Mouse (Mus musculus): ENCODE measurements around the gene Gm20388. TPM values are rescaled to one million over a fixed set of nuclear protein-coding genes. Genes with fewer than 3 reads are reported as not detected.

Gm20388 gene
- total RNA-seq, 2 experiments from 2014 or later, result 4.4 to 7.8 TPM

DNA sequence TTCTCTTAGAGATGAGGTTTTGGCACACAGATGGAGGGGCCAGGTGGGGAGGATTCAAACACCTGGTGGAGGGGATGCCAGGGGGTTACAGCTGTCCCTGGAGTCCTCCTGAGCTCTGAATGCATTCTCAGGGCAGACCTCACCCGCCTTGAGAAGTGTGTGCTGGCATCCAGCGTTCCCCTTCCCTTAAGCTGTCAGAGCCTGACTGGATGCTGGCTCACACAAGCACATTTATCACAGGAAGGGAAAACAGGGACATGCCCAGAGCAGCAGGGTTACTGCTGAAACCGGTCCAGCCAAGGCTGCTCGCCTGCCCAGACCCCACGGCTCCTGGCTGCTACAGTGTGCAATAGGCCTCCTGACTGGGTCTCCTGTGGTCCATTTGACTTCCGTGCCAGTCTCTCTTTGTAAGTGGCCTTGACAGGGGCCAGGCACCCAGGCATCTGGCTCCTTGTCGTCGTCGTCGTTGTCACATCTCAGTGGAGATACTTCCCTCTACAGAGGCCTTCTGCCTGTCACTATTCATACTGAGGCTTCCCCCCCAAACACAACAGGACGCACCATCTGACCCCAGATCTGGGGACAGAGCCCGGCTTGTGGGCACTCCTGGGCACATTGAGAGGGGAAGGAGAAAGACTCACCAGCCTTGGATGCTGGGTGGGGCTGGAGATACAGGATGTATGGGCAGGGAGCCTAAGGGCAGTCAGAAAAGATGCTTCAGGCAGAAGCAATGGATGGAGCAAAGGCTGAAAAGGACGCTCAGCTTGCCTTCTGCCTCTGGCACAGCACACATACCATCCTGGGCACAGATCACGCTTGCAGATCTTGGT lies 2810.4 kb downstream of the Gm20388 start:
- DNase-seq (ENCODE audit: low spot score in 2 of 2), result no peak

DNA sequence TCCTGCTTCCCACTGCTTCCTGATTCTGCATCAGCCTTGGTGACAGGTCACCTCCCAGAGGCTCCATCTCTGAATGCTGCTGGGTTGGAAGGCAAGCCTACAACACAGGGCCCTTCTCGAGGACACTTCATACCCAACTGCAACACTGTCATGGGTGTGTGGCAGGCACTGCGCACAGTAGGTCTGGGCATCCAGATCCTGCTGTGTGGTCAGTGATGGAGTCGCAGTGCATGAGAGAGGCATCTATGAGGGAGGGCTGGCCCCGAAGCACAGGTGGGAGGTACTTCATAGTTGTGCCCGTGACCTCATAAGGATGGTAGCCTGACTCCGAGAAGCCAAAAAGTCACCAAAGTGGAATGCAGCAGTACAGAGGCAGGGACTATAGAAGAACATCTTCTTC lies 2814.5 kb downstream of the Gm20388 start:
- no peak for DNase-seq (ENCODE audit: low spot score in 2 of 2)

DNA sequence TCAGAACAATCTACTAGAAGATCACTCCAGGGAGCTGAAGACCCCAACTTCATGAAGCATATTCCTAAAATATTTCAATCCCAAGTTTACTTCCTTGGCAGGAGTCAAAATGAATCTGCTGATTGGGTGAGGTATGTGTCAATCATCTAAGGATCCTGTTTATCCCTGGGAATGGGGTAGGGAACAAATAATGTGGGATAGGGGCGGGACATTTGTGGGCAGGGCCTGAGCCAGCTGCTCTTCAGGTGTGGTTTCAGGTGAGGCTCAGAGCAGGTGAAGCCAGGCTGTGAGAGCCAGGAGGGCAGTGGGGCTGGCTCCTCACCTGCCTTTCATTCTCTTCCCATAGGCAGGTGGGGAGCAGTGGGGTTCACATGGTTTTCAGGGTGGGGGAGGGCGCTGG lies 2816.1 kb downstream of the Gm20388 start:
- no peak for DNase-seq (ENCODE audit: low spot score in 2 of 2)

DNA sequence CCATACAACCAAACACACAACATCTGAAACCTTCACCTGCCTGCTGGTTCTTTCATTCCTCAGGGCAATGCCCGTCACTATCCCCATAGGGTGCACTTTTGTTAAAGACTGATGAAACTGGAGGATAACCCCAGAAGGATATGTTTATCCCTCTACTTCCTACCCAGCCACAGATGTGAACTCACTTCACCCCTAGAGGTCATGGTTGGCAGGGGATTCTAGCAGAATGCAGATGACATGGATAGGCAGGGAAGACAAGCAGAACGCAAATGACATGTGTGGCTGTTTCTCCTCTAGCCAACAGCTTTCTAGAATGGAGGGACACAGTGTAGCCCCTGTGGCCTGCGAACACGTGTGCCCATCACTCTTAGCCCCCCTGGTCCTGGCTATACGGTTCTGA lies 2816.8 kb downstream of the Gm20388 start:
- DNase-seq (ENCODE audit: low spot score in 2 of 2), result no peak

DNA sequence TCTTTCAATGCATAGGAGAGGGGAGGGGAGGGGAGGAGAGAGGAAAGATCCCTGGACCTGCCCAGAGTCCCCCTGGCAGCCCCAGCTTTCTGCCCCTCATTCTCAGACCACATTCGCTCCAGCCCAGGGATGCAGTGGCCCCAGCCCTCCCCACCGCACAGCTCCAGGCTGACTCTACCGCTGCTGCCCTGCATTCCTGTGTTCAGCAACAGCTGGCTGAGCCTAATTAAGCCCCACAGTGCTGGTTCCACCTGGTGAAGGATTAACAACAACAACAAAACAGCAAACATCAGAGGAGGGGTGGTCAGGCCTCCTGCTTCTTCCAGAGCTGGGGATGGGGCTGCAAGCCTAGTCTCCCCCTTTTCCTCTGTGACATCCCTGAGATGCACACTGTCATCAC lies 2818.0 kb downstream of the Gm20388 start:
- no peak for DNase-seq (ENCODE audit: low spot score in 2 of 2)

DNA sequence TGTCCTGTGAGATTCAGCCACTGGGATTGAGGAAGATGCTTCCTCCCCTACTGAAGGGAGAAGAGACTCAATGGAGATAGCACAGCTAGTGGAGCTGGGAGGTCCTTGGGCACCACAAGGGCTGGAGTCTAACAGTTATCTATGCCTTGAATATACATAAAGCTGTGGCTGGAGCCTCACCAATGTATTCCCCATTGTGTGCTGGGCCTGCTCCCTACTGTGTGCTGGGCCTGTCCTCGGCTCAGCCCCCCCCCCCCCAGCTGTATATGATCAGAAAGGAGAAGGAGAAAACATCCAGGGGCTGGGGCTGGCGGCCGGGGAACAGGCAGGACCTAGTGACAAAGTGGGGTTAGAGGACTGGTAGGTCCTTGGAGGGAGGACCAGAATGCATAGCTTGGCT lies 2824.5 kb downstream of the Gm20388 start:
- DNase-seq (ENCODE audit: low spot score in 2 of 2), result no peak

DNA sequence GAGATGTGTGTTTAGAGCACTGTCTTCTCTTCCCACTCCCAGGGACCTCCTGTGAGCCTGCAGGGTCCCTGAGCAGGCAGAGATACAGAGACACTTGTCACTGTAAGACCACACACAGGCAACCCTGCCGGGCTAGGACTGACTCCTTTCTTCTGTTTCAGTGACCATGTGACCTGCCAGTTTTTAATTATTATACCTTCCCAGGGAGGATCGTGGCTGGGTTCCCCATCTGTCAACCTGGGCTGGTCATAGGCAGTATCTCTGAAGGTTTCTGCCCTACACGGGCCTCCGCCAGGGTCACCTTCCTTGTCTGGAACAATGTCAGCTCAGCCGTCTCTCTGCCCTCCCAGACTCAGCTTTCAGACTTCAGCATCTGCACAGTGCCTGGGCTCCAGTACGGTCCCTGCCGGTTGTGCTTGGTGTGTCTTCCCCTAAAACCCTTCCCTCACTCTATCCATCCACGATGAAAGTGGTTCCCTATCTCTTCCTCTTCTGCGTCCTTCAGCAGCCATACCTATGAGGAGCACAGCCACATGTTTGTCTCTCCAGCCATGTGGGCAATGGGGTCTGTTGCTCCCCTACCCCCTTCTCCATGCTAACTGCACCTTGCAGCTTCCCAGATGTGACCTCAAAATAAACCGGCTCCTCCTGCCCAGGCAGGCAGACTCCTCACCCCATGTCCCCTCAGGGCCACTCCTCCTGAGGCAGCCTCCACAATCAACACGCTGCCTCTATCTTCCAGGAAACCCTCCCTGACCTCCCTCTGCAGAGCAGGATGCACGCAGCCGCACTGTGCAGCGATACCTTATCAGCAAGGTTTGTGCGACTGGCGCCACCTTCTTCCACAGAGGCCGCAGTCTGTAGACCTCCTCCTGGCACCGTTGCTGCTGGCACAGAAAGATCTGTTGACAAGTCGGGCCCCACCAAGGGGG lies 2825.2 kb downstream of the Gm20388 start:
- no peak for DNase-seq (ENCODE audit: low spot score in 2 of 2)

DNA sequence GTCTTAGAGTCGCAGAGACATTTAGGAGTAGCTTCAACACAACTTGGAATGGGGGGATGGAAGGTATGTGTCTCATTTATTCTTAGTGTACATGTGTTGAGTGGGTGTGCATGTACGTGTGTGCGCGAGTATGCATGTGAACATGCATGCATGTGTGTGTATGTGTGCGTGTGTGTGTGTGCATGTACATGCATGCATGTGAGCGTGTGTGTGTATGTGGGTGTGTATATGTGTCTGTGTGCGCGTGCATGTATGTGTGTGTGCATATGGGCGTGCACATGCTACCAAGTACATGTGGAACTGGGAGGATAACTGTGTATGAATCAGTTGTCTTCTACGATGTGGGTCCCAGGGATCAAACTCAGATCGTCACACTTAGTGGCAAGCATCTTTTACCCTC lies 2826.0 kb downstream of the Gm20388 start:
- DNase-seq (ENCODE audit: low spot score in 2 of 2), result no peak

DNA sequence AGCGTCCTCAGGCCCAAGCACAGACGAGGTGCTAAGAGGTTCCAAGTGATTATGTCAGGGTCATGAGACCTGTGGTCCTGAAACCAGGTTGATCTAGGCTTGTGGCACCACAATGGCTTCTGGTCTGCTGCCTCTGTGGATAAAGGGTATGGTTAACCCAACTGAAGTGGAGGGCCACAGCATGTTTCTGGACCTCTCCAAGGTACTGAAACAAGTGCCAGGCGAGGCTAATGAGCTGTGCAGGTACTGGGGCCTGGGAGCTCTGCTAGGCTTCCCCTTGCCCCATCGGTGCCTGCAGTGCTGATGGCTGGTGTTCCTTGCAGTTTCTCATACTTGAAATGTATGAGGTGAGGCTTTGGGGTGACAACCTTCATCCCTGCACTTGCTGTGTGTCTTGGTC lies 2826.4 kb downstream of the Gm20388 start:
- DNase-seq (ENCODE audit: low spot score in 2 of 2), result no peak

DNA sequence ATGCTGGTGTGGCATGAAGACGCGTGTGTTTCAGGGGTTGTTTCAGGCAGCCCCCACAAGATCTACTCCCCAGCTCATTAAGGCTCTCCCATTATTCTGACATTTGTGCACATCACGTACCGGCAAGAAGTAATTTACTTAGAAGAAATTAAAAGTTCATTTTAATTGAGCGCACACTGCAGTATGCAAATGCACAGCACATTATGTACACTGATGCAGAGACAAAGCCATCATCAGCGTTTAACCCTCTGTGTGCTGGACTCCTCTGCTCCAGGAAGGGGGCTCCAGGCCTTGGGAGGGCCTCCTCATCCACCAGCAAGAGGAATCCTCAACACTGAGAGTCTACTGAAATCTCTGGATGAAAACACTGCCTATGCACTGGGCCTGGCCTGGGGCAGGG lies 2827.2 kb downstream of the Gm20388 start:
- no peak for DNase-seq (ENCODE audit: low spot score in 2 of 2)

DNA sequence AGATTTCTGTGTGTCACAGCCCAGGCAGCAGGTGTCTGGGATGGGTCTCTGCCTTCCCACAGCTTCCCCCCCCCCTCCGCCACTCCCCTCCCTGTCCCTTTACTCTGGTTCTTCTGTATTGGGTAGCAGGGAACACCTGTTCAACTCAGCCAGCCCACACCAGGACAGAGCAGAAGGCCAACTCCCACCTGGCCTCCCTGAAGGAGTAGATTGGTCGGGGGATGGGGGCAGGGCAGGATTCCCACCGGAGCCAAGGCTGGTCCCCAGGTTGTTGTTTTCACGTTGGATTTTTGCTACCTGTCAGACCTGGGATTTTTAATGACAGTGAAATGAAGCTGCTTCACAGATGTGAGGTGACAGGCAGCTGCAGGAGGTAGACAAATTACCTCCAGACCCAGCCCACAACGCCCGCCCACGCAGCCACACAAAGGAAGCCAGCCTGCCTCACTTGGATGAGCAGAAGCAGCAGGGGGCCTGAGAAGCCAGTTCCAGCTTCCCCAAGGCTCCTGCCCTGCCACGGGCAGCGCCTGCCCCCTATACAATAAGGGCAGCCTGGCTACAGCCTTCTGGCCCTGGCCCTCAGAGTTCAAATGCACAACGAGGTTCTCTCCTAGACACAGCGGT lies 2828.6 kb downstream of the Gm20388 start:
- no peak for DNase-seq (ENCODE audit: low spot score in 2 of 2)

DNA sequence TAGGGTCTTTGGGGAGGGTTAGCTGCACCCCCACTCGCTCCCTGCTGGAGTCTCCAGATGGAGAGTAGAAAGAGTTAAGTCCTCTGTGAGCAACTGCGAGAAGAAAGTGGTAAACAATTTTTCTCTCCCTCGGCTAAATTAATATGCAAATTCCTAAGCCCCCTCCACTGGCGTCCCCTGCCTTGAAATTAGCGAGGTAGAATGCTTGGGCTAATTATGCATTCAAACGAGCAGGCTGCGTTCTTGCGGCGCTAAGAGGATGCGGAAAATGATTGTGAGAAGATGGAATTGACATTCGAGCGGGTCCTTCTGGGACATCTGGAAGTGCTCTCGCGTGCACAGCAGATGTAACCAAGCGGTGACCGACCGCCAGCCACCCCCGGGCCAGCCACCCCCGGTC lies 2831.8 kb downstream of the Gm20388 start:
- DNase-seq (ENCODE audit: low spot score in 2 of 2), result no peak

DNA sequence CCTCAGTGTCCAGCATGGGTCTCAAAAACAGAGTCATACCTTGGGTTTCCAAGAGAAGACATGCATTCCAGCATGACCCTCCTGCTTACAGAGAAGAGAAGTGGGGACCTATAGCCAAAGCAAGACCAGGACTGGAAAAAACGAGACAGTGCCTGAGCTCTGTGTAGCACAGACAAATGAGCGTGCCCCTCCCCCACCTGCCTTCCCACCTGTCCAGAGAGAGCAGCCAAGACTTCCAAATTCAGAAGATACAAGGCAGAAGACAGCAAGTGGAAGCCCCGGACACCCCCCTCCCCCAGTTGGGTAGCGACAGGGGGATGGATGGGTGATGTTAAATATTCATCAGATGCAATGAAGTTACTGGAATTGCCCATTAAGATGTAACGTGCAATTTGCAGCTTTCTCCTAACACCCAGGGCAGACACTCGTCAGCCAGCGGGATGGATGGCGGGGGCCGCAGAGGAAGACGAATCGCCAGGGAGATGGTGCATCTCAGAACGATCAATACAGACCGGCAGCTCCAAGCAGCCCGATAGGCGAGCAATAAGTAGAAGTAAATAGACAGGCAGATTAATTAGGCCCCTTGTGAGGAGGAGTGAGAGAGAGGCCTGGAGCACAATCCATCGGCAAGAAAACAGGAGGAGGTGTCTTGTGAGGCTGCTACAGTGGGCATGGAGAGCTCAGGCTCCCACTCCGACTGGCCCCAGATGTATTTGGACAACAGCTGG lies 2834.5 kb downstream of the Gm20388 start:
- DNase-seq (ENCODE audit: low spot score in 2 of 2), result no peak

DNA sequence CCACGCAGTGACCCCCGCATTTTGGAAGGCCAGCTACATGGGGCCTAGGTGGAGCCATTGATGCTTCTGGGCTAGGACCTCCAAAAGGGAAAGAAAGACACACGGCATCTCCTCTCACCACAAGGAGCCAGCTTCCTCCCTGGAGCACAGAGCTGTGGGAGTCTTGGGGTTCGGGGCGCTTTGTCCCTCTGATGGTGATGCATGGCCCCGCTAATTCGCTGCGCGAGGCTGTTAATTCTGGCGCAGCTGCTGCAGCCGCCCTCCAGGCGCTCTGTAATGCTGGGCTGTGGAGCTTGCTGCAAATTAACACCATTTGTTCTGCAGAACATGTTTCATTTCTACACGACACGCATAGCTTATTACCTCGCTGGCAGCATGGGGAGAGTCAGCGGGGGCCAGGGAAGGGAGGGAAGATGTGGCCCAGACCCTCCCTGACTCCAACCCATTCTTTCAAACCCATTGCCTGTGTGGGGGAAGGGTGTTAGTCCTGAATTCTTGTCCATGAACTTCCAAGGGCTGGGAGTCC lies 2835.2 kb downstream of the Gm20388 start:
- no peak for DNase-seq (ENCODE audit: low spot score in 2 of 2)

DNA sequence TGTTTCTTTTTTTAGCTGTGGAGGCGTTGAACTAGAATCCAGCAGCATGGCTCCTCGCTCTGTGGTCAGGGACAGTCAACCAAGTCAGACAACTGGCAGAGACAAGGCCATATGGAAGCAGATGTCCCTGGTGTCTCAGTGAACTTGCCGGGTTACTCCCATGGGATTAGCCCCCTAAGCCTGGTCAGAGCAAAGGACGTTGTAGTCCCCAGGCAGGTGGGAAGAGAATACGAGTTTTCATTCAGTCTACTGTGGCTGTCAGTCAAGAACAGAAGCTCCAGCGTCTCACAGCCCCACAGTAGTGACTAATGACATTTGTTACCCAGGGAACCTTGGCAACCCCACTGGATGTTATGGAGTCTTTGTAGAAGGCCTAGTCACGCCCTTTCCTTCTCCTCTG lies 2835.8 kb downstream of the Gm20388 start:
- no peak for DNase-seq (ENCODE audit: low spot score in 2 of 2)

DNA sequence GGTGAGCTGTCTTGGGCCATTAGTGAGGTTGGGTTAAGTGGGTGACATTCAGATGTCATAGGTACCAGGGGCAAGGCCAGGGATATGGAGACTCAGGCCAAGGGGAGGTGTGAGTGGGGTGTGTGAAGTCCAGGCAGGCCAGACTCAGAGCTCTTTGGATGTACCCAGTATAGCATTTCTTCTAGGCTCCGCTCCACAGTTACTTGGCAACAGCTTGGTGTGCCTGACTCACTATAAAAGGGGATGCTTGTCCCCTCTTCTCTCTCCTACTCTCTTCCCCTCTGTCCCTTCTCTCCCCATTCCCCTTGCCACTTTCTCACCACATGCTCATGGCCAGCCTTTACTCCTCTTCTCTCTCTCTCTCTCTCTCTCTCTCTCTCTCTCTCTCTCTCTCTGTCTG lies 2837.2 kb downstream of the Gm20388 start:
- DNase-seq (ENCODE audit: low spot score in 2 of 2), result no peak

DNA sequence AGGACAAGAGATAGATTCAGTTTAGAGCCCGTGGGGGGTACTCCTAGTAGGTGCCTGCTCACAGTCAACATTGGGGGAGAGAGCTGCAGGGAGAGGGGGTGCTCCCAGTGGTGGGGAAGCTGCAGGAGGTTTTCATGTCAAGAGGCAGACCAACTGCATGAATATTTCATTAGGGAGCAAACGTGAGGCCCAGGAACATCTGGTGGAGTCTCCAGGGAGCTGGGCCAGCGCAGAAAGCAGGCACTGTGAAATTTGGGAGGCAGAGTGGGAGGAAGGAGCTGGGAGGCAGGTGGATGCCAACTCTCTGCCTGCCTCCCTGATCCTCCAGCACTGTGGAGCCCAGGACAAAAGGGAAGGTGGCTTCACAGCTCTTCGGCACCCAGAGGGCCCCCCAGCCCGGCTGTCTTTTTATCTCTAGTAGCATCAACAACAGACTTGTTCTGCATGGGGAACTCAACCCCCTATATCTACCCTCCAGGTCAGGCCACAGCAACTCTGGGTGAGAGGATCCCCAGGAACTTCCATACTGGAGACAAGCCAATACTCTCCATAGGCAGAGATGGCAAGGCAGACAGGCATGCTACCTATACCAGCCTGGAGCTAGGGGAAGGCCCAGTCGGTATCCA lies 2838.8 kb downstream of the Gm20388 start:
- DNase-seq (ENCODE audit: low spot score in 2 of 2), result peak in 1 of 2 experiments; percentile 30

DNA sequence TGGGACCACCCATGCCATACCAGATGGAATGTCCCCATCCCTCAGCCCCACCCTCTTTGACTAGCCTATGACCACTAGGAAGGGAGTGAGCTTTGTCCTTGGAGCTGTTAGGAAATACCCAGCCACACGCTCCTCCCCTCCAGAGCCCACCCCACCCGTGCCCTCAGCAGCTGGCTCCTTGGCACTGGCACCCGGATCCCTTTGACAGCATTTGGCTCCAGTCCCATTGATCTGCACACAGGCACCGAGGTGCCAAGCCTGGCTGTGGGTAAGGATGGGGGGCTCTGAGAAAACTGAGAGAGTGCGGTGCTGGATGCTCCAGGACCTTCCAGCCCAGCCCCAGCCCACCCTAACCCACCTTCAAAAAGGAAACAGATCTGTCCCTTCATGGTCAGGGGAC lies 2840.7 kb downstream of the Gm20388 start:
- no peak for DNase-seq (ENCODE audit: low spot score in 2 of 2)

DNA sequence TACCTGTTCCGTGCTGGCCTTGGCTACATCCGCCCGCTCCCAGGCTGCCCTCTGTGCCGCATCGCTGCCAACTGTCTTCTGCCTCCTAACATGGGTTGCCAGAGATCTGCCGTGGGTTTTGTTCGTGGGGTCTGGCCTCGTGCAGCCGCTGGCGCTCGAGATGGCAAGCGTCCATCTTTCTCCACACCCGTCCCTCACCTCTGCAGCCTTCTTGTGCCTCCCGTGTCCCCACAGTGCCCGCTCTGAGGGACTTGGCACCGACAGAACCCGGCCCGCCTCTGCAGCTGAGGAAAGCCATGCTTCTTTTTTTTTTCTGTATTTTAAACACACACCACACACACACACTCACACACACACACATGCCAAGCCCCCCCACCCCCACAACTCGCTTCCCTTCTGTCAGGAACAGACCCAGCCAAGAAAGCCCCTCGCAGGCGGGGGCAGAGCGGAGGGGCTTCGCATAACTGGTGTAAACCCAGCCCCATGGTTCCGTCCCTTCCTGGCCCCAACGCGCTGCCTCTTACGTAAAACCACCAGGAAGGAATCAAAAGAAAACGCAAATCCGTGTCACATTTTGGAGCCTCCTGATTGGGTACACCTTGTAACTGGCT lies 2841.6 kb downstream of the Gm20388 start:
- peak; percentile 63 to 76 for DNase-seq (ENCODE audit: low spot score in 2 of 2)

DNA sequence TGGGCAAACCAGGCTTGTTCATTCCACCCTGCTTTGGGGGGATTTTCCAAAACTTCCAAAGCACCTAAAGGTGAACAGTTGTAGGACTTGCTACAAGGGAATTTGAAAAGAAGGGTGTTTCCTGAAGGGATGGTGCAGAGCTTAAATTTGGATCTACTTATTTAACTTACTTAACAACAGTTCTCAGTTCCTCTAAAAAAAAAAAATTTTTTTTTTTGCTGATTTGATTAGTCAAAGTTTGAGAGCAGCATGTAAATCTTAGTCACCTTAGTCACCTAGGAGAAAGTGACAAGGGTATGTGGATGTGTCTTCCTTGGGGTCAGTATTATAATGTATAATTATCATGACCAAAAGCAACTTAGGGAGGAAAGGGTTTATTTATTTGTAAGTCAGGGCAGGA lies 2848.0 kb downstream of the Gm20388 start:
- no peak for DNase-seq (ENCODE audit: low spot score in 2 of 2)
